Mouse (Mus musculus) urinary bladder, postnatal 10 days (tissue): ENCODE measurements around the gene Rab5c.

Experiments
- DNase-seq: peaks from one replicate; pipeline ENCODE4 v3.0.0; 2022; ENCODE audit warnings: low spot score

Rab5c gene

DNA sequence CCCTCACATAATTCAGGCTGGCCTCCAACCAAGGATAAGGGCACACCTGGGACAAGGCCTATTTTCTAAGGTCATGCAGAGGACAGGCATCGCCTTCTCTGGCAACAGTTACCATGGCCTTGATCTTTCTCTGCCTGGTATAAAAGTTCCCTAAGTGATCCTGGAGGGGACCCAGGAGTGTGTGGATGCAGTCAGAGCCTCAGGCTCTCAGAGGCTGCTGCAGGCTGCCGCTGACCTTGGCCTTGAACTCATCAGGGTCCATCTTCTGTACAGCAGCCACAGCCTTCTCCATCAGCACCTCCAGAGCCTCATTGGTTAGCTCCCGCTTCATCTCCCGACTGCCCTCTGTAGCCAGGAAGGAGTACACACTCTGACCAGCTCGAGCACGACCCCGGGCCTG, 40.1 kb downstream of the Rab5c start:
- DNase-seq = no peak

DNA sequence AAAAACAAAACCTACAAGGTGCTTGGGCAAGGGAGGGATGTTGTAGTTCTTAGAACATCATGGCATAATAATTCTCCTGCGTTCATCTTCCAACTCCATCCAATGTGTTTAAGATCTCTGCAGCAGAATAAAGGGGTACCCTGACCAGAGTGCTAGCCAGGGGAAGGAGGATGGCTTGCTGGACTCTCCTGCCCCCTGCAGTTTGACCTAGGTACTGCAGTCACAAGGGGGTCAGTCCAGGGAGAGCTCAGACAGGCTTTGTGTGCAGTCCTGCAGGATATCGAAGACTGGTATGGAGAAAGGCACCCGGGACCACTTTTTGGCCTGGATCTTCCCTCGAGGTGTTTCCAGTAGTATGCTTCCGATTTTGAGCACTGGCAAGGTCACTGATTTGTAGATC, 43.1 kb downstream of the Rab5c start:
- DNase-seq = no peak

DNA sequence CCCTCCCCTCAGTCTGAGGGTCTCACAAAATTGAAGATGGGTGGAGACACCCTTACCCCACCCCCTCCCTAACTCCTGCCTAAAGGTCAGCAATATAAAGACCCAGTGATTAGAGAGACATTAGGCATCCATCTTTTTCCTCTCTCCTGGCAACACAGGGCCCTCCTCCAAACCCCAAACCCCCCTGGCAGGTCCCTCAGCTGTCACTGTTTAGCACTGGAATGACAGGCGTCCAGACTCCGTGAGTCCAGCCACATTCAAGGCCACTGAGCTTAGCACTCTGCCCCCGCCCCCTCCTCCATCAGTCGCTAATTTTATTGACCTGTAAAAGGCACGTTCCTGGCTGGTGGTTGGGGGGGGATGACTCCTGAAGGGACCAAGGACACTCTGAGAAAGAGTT, 44.9 kb downstream of the Rab5c start:
- DNase-seq = no peak

DNA sequence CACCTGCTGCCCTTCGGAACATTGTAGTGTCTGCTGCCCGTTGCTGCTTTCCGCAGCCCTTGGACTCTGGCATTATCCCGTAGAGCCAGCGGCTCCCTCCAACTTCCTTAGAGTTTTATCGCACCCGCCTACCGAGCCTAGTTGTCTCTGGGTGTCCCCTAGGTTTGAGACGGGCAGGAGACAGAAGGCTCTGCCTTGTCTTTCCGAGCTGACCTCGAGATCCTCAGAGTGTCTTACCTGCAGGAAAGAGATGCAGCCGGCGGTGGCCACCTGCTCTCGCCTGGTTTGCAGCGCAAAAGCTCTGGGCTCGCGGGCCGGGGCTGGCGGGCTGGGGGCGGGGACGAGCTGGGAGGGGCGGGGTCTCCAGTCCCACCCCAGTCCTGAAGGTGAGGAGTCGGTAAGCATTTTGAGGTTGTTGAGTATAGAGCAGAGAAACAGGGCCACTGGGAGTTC, 45.8 kb downstream of the Rab5c start, which contains the start of gene Zfp385c:
Gene Zfp385c, minus strand, starts transcription at position 292 of the 453 bp plus-strand sequence.
- DNase-seq = no peak

DNA sequence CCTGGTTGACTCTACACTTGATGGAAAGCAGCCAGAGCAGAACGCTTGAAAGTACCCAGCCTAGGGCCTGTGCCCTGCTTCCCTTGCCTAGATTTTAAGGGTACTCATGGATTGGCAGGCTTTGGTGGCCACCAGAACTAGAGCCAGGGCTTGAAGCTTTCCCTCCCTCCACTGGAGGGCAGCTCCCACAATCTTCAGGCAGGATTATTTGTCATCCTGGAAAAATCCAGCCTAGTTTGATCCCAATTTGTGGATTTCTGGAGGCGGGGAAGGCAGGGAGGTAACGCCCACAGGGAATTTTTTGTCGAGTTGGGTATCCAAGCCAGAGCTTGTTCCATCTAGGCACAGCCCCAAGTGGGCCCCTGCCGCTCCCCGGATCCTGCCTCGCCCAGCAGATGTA, 47.6 kb downstream of the Rab5c start:
- no peak for DNase-seq

DNA sequence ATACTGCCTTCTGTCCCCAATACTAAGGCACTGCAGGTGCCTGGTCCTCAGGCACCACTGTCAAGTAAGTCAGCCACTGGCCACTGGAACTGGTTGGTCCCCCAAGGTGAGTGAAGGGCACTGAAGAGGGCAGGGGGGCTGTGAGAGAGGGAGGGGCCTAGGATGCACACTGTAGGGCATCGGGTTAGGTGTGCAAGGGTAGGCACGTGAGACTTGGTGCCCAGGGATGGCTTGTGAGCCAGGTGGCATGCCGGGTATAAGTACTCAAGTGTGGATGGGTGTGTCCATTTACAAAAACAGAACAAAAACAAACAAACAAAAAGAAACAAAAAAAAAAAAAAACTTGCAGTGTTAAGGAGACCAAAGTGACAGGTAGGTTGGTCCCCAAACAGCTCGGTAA, 49.6 kb downstream of the Rab5c start:
- DNase-seq = no peak

DNA sequence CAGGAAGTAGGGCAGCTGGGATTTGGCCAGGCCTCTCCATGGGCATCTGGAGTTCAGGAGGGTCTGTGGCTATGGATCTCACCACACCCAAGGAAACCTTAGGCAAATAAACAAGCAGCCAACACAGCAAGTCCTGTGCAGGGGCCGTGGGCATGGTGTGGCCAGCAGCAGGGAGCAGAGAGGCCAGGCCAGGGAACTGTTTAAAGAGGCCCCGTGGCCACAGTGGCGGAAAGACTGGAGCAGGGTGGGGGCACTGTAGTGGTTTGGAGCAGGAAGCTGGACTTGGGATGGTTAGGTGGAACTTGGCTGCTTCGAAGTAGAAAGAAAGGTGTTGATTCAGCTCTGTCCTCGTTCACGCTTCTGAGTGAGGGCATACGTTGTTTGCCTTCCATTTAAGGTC, 50.8 kb downstream of the Rab5c start:
- DNase-seq = no peak

DNA sequence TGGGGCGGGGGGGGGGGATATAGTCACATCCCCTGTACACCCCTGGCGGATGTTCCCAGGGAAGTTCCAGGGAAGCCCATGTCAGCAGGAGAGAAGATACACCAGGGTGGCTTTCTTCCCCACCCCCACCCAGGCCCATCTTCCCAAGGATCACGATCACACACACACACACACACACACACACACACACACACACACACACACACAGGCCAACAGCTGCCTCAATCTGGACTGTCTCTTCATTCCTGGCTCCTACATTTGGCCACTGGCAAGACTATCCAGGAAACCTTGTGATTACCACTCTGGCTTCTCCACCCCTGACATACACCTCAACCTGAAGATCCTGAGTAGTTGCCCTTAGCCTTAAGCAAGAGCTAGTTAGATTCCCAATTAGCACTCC, 52.6 kb downstream of the Rab5c start:
- DNase-seq = no peak

DNA sequence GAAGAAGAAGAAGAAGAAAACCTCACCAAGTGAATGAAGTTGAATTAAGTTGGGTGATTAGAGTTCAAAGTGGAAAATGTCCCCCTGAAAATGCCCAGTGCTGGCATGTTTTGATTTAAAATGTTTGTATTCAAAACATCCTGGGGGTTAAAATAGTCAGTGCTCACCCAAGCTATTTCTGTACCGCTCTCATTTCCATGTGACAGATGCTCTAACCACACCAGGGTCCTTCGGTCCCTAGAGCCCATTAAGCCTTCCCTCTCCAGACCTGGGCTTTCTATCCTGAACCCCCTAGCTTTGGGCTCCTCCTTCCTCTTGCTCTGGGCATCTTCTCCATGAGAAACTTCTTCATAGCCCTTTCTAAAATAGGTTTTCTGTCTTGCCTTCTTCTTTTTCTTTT, 53.9 kb downstream of the Rab5c start:
- DNase-seq = no peak

DNA sequence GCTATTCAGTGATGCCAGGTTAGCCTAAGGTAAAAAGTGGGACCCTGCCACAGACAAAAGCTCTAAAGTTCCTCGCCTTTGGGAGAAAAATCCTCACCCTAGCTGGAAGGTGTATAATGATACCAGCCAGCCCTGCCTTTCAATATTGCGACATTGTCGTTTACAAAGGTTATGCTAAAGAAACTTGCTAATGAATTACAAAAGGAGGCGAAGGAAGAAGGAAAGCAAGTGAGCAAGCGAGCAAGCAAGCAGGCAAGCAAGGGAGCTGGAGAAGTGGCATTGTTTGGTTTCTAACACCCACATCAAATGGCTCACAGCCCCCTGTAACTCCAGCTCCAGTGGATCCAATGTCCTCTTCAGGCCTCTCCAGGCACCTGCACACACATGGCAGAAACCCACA, 55.5 kb downstream of the Rab5c start:
- DNase-seq = no peak

DNA sequence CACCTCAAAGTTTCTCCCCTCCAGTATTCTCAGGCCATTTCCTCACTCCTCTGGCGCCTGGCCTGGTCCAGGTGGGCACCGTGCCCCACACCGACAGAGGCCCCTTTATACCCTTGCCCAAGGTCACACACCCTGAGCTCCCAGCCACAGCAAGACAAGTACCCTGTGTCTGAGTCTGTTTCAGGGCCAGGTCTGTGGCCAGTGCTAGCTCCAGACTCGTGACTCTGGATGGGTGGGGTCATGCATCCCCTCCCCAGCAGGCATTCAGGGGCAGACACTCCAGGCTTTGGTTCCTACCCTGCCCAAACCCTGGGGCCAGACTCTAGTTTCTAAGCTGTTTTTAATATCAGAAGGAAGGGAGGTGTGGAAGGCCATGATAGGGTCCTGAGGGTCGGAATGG, 56.2 kb downstream of the Rab5c start:
- no peak for DNase-seq

DNA sequence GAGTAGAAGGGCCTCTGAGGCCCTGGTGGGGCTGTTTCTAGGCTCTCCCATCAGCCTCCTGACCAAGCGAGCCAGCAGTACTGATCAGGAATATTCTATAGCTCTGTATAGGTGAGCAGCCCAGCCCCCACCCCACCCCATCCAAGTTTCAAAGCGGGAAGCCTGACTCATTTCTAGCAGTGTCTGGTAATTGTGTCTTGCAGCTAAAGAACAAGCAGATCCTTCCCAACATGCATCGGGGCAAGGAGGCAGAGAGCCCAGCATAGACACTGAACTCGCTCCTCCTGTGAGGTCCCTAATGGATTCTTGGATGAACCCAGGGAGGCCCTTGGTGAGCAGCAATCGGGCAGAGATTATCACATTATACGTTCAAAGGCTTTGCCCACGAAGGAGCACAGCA, 60.2 kb downstream of the Rab5c start:
- no peak for DNase-seq

DNA sequence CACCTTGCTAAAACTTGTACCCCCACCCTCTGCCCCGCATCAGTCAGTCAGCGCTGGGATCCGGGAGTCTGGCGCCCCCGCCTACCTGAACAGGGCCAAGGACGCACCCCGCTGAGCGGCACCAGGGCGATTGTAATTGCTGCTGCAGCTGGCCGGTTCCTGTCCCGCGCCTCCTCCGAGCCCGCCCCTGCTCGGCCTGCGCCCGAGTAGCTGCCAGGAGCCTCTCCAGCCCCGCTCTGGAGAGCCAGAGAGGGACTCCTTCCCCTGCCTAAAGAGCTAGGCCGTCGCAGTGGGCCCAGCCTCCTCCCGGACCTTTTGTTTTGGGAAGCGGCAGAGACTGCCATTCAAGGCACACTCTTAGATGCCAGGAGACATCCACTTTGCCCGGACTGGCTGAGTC, 64.8 kb downstream of the Rab5c start:
- no peak for DNase-seq

DNA sequence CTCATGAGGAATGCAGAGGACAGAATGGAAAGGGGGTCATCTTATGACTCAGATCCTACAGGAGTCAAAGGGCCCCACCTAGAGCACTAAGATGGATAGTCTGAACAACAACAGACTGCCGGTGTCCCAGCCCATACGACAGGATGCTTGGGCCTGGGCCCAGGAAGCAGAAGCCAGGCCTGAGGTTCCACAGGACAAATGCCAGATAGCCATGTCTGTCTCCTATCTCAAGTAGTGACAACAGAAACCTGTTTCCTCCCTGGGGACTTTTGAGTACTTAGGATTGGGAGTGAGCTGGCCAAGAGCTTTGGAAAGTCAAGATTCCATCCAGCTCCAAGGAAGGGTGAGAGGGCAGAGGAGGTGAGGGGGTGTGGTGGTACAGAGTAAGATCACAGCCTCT, 66.1 kb downstream of the Rab5c start:
- no peak for DNase-seq

DNA sequence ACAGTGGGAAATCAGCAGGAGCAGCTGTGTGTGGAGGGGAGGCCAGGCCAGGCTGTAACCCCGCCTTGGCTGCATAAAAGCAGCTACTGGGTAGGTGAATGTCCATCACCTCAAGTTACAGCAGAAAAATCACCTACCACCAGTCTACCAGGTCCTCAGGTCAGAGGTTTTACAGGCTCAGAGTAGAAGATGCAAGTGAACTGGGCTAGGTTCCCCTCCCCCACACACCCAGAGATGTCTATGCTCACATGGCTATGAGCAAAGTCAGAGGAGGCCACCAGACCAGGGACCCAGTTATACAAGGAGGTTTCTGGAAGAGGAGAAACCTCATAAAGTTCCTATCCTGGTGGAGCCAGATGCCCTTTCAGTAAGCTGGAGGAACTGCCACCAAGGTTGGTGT, 67.0 kb downstream of the Rab5c start:
- DNase-seq = no peak
